Mouse (Mus musculus) fat pad, adult 2 months (tissue): ENCODE data around the gene Fto.

Experiments used
- DNase-seq: peaks from one replicate; pipeline ENCODE4 v3.0.0-alpha.2; 2011; ENCODE audit warnings: low read depth, low spot score; ENCODE audit errors: extremely low read depth

Fto gene

DNA sequence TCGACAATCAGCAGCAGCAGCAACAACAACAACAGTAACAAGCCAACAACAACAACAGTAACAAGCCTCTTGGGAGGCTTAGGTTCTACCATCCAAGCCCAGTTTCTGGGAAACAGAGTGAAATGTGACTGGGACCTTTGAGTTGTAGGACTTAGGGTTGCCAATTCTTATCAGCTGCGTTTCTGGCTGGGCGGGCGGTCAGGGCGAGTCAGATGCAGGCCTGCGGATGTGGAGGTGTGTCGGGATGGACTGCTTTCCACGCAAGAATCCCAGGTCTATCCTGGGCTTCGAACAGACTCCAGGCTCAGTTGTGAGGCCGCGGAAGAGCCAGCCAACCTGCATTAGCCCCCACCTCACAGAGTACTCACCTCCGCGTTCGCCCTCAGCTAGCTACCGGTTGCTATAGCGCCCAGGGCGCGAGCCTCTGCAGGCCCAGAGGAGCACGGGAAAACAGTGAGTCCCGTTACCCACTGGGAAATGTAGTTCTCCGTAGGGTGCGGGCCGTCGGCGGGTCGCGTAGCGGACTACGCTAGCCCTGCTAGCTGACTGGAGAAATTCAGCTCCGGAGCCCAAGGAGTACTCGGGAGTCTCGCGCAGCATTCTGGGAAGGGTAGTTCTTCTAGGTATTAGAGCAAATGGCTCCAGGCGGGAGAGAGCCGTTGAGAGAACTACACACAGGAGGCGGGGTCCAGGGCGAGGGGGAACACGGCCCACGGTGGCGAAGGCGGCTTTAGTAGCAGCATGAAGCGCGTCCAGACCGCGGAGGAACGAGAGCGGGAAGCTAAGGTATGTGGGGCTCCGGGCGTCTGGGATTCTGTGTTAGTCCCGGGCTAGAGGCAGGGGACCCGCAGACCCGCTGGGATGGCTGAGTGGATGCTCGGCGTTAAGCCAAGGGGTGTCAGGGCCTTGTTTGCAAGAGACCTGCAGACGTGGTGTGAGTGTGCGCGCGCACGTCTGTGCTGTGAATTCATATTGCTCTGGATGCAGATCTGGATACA lies at the start of gene Fto, which contains the start of gene Rpgrip1l:
Gene Fto (plus strand): TSS at position 691 of the 998 bp plus-strand sequence.
Gene Rpgrip1l (minus strand): TSS at position 428 of the 998 bp plus-strand sequence.
- DNase-seq = peak; percentile 97

- DNase-seq = no peak
These were observed 49.4 kb upstream of the Fto start for GRCm38 (mm10) chr8:91263939-91264338.

GRCm38 (mm10) chr8:91264564-91264963 lies 48.8 kb upstream of the Fto start:
- DNase-seq = no peak

DNA sequence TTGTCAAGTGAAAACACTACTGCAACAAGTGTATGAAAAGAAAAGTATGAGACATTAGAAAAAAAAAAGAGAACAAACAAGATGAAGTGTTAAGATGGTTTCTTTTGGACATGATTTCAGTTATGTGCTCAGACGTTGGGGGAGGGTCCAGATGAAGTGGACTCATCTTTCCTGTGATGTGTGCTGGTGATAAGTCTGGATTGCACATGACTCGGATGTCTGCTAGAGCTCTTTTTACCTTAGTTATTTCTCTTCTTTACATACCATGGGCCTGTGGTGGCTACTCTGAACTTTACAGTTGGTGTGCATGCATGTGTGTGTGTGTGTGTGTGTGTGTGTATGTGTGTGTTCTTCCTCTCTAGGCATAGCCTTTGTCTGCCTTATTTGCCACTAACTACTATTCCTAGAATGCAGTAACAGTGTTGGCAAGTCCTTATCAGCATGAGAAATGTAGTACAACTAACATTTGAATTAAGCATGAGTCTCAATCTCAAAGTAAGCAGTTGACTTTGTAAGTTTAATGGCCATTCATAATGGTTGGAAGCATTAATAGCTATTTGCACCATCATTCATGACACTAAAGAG lies 43.9 kb upstream of the Fto start:
- no peak for DNase-seq

DNA sequence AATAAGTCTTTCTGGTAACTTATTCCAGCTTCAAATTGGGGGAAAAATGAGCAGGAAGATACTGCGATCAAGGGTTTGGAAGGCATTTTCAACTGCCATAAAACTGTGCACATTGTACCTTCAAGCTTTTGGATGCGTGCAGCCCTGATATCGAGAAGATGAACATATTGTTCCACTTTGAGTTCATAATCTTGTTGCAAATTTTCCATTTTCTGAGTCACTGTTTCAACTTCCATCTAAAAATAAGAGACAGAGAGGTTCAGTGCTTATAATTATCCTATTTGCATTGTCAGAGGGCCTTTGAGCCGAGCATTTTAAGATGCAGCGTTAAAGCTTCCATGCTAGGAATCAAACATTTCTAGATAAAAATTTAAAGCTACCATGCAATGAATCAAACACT lies 39.8 kb upstream of the Fto start:
- no peak for DNase-seq

DNA sequence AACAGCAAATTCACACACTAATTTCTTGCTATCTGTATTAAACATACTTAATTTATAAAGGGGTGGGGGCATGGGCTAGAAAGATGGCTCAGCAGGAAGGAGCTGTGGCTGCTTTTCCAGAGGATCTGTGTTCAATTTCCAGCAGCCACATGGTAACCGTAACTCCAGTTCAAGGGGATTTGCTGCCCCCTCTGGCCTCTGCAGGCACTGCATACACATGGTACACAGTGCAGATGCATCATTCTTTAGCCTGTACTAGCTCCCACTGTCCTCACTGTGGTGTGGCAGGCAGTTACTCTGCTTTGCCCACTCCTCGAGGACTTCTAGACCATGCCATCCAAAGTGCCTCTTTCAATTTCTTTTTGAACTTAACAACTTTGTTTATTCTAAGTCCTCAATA lies 37.0 kb upstream of the Fto start:
- no peak for DNase-seq

DNA sequence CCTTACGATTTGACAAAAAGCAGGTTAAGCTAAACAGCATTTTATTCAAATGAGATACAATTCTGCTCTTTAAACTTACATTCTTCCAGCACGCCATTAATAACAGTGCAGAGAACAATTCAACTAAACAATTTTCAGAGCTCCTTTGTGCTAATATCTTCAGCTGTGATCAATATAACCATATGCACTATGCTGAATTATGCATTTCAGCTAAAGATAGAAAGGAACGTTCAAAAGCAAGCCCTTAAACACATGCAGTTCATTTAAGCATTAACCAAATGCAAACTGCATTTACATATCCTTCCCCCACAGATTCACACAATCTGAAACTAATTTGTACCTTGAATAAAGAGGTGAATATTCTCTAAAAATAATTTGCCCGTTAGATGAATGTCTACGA lies 35.3 kb upstream of the Fto start:
- no peak for DNase-seq

- no peak for DNase-seq
These were observed 32.7 kb upstream of the Fto start for GRCm38 (mm10) chr8:91280467-91281212.

- no peak for DNase-seq
These were observed 31.8 kb upstream of the Fto start for GRCm38 (mm10) chr8:91281545-91281944.

GRCm38 (mm10) chr8:91282655-91283054 lies 30.7 kb upstream of the Fto start:
- no peak for DNase-seq

DNA sequence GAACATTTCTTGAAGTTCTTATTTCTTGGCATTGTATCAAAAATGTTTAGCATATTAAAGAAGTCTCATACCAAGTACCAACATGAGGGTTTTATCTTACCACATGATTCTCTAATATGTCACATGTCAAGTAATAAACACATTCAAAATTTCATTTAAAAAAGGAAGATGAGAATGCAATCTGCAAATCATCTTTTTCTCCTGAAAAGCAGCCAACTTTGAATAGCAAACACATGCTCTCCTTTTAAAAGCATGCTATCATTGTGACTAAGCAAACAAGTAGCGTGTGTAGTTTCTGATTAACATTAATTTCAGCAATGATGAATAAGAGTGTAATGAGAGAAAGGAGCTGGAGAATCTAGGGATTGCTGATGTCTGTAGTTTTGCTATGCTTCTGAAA lies 29.5 kb upstream of the Fto start:
- no peak for DNase-seq

- DNase-seq = no peak
These were observed 27.1 kb upstream of the Fto start for GRCm38 (mm10) chr8:91286237-91286636.

- DNase-seq = no peak
These were observed 22.7 kb upstream of the Fto start for GRCm38 (mm10) chr8:91290576-91290975.

GRCm38 (mm10) chr8:91295786-91296185 lies 17.5 kb upstream of the Fto start:
- no peak for DNase-seq

GRCm38 (mm10) chr8:91298672-91299071 lies 14.7 kb upstream of the Fto start:
- no peak for DNase-seq

- DNase-seq = peak; percentile 73
These were observed 8.6 kb upstream of the Fto start for GRCm38 (mm10) chr8:91304481-91305386.

GRCm38 (mm10) chr8:91312342-91312741 lies 983 bp upstream of the Fto start:
- DNase-seq = no peak

- no peak for DNase-seq
These were observed 4.4 kb downstream of the Fto start for GRCm38 (mm10) chr8:91317567-91318227.

DNA sequence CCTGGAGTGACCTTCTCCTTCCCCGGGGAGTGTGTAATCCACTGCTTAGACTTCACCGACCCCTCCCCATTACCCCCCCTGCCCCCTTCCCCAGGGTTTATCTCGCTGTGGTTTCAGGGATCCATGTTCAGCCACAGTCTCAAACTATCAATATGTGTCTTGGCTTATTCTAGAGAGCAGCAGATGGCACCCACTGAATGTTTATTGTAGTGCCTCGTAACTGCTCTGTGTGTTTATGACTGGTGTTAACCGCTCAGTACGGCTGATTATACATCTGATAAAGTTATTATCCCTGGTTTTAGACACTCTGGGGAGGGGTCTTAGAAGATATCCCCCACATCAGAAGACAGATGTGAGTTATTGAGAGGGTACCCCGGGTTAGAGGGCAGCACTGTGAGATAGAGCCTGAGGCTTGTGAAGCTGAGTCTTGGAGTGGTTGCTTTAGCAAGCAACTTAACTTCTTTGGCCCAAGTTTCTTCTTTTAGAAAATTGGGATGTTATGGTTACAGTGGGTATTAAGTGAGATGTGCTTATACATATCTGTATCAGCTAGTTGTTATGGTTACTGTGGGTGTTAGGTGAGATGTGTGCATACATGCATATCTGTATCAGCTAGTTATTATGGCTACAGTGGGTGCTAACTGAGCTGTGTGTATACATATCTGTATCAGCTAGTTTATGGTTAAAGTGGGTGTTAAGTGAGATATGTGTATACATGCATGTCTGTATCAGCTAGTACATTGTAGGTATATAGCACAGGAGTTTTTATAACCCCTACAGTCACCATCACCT lies 5.8 kb downstream of the Fto start:
- DNase-seq = no peak
